In genomic region chr9:102716481-102717163, GRCm38 (mm10) we compare ENCODE assay signal across 8 mouse cellular contexts. TPM values are rescaled to one million over a fixed set of nuclear protein-coding genes. Genes with fewer than 3 reads are reported as not detected.
DNase-seq lines count a peak whose midpoint lies in the region; ATAC-seq and TF ChIP-seq lines count a peak whose summit lies in the region.

Amotl2 (plus strand) TSS chr9:102716672.

- peak within 1 kb of the TSS; percentile 88 for H3K4me2 ChIP-seq in kidney, postnatal 0 days (ENCODE audit: low read length)
- peak within 1 kb of the TSS; percentile 85 for H3K4me2 ChIP-seq in midbrain, embryonic 15.5 days

- 9% methylated on average over 22 of the region's 22 CpGs for WGBS in kidney, postnatal 0 days
- WGBS in midbrain, embryonic 15.5 days: 3% methylated on average over 22 of the region's 22 CpGs

- H3K36me3 ChIP-seq in kidney, postnatal 0 days (ENCODE audit: insufficient read depth, low read length): peaks cover 15% of the 10 kb centered on the region; the same call in 1 of the 2 replicates
- H3K36me3 ChIP-seq in midbrain, embryonic 15.5 days (replicated peaks): no peaks in the 10 kb centered on the region

- peak within 1 kb of the TSS; percentile 96 for H3K4me3 ChIP-seq in kidney, postnatal 0 days (replicated peaks; ENCODE audit: low read depth, low read length)
- peak within 1 kb of the TSS; percentile 90 for H3K4me3 ChIP-seq in midbrain, embryonic 15.5 days

- no peak for DNase-seq in layer of hippocampus, adult 8-10 months (ENCODE audit: low spot score in 2 of 2)
- DNase-seq in layer of hippocampus, adult 11-12 months (ENCODE audit: low spot score): no peak
- no peak for DNase-seq in adrenal gland, postnatal 36 days
- DNase-seq in gonadal fat pad, adult 2 months (ENCODE audit: low read depth): no peak
- no peak for DNase-seq in kidney, postnatal 0 days (ENCODE audit: low spot score)
- DNase-seq in urinary bladder, postnatal 25 days (ENCODE audit: low spot score): no peak
- no peak for DNase-seq in spleen, adult 12 weeks (ENCODE audit: low spot score)

- no peak for ATAC-seq in kidney, postnatal 0 days (replicated peaks; ENCODE audit: low FRiP score, low read depth)
- ATAC-seq in midbrain, embryonic 15.5 days (replicated peaks): no peak

- TF ChIP-seq CTCF in kidney, postnatal 0 days (IDR thresholded peaks at IDR 0.05; ENCODE audit: low read depth): no peak

- peaks cover 38% of the 10 kb centered on the region for H3K4me1 ChIP-seq in kidney, postnatal 0 days (replicated peaks; ENCODE audit: insufficient read depth, low read length)
- peaks cover 40% of the 10 kb centered on the region for H3K4me1 ChIP-seq in midbrain, embryonic 15.5 days

- no peaks in the 10 kb centered on the region for H3K27me3 ChIP-seq in kidney, postnatal 0 days (ENCODE audit: insufficient read depth, low read length)
- H3K27me3 ChIP-seq in midbrain, embryonic 15.5 days (replicated peaks): no peaks in the 10 kb centered on the region

- H3K27ac ChIP-seq in kidney, postnatal 0 days: peak within 1 kb of the TSS; percentile 99
- H3K27ac ChIP-seq in midbrain, embryonic 15.5 days: peak within 1 kb of the TSS; percentile 98

- H3K9ac ChIP-seq in kidney, postnatal 0 days (ENCODE audit: low read depth, low read length): peak within 1 kb of the TSS; percentile 98
- peak within 1 kb of the TSS; percentile 99 for H3K9ac ChIP-seq in midbrain, embryonic 15.5 days

- no peaks in the 10 kb centered on the region for H3K9me3 ChIP-seq in kidney, postnatal 0 days (replicated peaks; ENCODE audit: low read length)
- no peaks in the 10 kb centered on the region for H3K9me3 ChIP-seq in midbrain, embryonic 15.5 days

RNA-seq across cellular contexts. Expression of gene Amotl2, which starts in this region (rescaled TPM):
- 10 to 100 TPM; 17.3 to 22.8 (median 20.6) TPM for total RNA-seq in layer of hippocampus, adult 8-10 months (2022)
- total RNA-seq in adrenal gland, postnatal 36 days (2021): 100 to 1,000 TPM; 219 to 385 TPM
- 59.7 and 62.2 TPM in 2 replicates for polyA plus RNA-seq in gonadal fat pad, adult 2 months (2012; rRNA removed)
- 40.8 and 44.3 TPM in 2 replicates for polyA plus RNA-seq in kidney, postnatal 0 days (2015; fragmentation: Nextera tagmentation; extraction: Ambion mirVana)
- polyA plus RNA-seq in midbrain, embryonic 15.5 days (2015; fragmentation: Nextera tagmentation; extraction: Ambion mirVana): 83.4 and 90.5 TPM in 2 replicates

Comparison
In these comparisons a context has a peak if more than half of its experiments do, and no peak if none do; other contexts are left out.
1. RNA of gene Amotl2 (total RNA-seq): 219 to 385 TPM in adrenal gland, postnatal 36 days; 17.3 to 22.8 TPM in layer of hippocampus, adult 8-10 months; every median in the first group is over 4 times any median in the second.